Mouse (Mus musculus): ENCODE results near the gene Atpaf1. TPM values are rescaled to one million over a fixed set of nuclear protein-coding genes. Genes with fewer than 3 reads are reported as not detected.

The Atpaf1 gene
- polyA plus RNA-seq, 1 experiment from 2014 or later = 54.0 TPM

GRCm38 (mm10) chr4:115851569-115851968 is 67.0 kb downstream of the Atpaf1 start:
- no peaks in the 10 kb centered on the region for H3K9me3 ChIP-seq (replicated peaks; ENCODE audit: control insufficient read depth, low read length)
- H3K4me2 ChIP-seq (ENCODE audit: low read depth, low read length) = no peak overlapping the region
- H3K27ac ChIP-seq (replicated peaks; ENCODE audit: low read depth, low read length) = no peak overlapping the region
- ATAC-seq (replicated peaks; ENCODE audit: insufficient number of reproducible peaks, low FRiP score, low TSS enrichment, low read depth) = no peak
- WGBS = 69% methylated on average over 6 of the region's 6 CpGs
- no peak for DNase-seq (ENCODE audit: low spot score)
- no peak overlapping the region for H3K4me3 ChIP-seq (ENCODE audit: low read depth, low read length)
- H3K27me3 ChIP-seq (ENCODE audit: control insufficient read depth, insufficient read depth, low read length) = no peaks in the 10 kb centered on the region
- no peak overlapping the region for H3K9ac ChIP-seq (replicated peaks; ENCODE audit: low read length)
- no peaks in the 10 kb centered on the region for H3K4me1 ChIP-seq (ENCODE audit: control insufficient read depth, insufficient read depth, low read length)
- H3K36me3 ChIP-seq (replicated peaks; ENCODE audit: control insufficient read depth, insufficient read depth, low read depth, low read length) = no peaks in the 10 kb centered on the region

DNA sequence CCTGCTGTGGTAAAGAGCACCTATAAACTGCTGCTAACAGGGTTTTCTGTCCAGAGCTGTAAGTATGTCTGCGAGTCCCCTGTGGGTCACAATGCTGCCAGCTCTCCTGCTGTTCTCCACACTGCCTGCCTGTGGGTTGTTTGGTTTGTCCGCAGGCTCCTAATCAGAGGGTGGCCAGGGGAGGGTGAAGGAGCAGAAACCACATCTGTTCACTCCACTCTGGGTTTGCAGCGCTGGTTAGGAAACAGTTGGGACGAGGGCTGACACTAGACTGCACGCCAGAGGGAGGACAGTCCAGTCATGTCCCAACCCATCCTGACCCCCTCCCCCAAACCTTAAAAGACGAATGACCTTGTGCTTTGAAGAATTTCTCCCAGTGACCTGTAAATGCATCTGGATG is 70.5 kb downstream of the Atpaf1 start:
- Histone ChIP-seq H3K27ac (replicated peaks; ENCODE audit: low read depth, low read length) (no peak overlapping the region), H3K4me2 (ENCODE audit: low read depth, low read length) (no peak overlapping the region), H3K9me3 (replicated peaks; ENCODE audit: control insufficient read depth, low read length) (no peaks in the 10 kb centered on the region), H3K4me1 (ENCODE audit: control insufficient read depth, insufficient read depth, low read length) (no peaks in the 10 kb centered on the region), H3K4me3 (ENCODE audit: low read depth, low read length) (no peak overlapping the region), H3K27me3 (ENCODE audit: control insufficient read depth, insufficient read depth, low read length) (no peaks in the 10 kb centered on the region), H3K9ac (replicated peaks; ENCODE audit: low read length) (no peak overlapping the region), H3K36me3 (replicated peaks; ENCODE audit: control insufficient read depth, insufficient read depth, low read depth, low read length) (no peaks in the 10 kb centered on the region)
- DNase-seq (ENCODE audit: low spot score) (no peak), ATAC-seq (replicated peaks; ENCODE audit: insufficient number of reproducible peaks, low FRiP score, low TSS enrichment, low read depth) (no peak)
- WGBS = 49% methylated on average over 6 of the region's 6 CpGs

DNA sequence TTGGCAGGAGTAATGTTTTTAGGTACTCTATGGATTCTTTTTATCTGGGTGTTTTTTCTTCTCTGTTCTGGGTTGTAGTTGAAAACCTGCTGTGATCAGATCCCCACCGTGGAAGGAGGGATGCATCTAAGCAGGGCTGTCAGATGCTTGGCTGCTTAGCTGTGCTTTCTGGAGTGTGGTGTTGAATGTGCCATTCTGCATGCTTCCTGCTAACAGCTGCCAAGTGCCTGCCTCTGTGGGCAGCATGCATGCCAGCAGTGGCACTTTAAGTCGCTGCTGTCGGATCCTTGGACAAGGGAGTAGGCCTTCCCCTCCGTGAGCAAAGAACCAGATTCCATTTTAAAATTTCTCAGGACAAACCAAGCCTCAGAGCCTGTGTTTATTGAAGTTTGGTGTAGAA is 71.0 kb downstream of the Atpaf1 start:
- Histone ChIP-seq H3K27ac (replicated peaks; ENCODE audit: low read depth, low read length) (no peak overlapping the region), H3K9ac (replicated peaks; ENCODE audit: low read length) (no peak overlapping the region), H3K4me2 (ENCODE audit: low read depth, low read length) (no peak overlapping the region), H3K4me3 (ENCODE audit: low read depth, low read length) (no peak overlapping the region), H3K4me1 (ENCODE audit: control insufficient read depth, insufficient read depth, low read length) (no peaks in the 10 kb centered on the region), H3K36me3 (replicated peaks; ENCODE audit: control insufficient read depth, insufficient read depth, low read depth, low read length) (no peaks in the 10 kb centered on the region), H3K27me3 (ENCODE audit: control insufficient read depth, insufficient read depth, low read length) (no peaks in the 10 kb centered on the region), H3K9me3 (replicated peaks; ENCODE audit: control insufficient read depth, low read length) (no peaks in the 10 kb centered on the region)
- no peak for ATAC-seq (replicated peaks; ENCODE audit: insufficient number of reproducible peaks, low FRiP score, low TSS enrichment, low read depth)
- WGBS = 76% methylated on average over 4 of the region's 4 CpGs
- DNase-seq (ENCODE audit: low spot score) = no peak

DNA sequence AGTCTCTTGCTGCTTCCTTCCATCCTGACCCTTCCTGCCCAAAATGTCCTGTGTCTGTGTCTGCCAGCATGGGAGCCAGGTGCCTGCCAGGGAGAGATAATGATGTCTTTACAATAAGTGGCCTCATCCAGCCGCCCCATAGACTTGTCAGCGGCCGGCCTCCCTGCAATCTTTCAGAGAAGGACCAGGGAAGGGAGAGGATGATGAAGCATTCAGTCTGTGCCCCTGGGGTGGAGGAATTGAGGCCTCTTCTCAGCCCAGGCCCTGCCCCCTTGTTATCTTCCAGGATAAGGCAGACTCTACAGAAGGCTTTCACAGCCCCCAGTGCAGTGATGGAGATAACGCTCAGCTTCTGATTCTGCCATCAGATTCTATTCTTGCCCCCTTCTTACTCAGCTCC is 71.7 kb downstream of the Atpaf1 start:
- no peak overlapping the region for H3K9ac ChIP-seq (replicated peaks; ENCODE audit: low read length)
- no peak overlapping the region for H3K4me2 ChIP-seq (ENCODE audit: low read depth, low read length)
- 56% methylated on average over 4 of the region's 4 CpGs for WGBS
- no peaks in the 10 kb centered on the region for H3K27me3 ChIP-seq (ENCODE audit: control insufficient read depth, insufficient read depth, low read length)
- DNase-seq (ENCODE audit: low spot score) (no peak), ATAC-seq (replicated peaks; ENCODE audit: insufficient number of reproducible peaks, low FRiP score, low TSS enrichment, low read depth) (no peak)
- H3K9me3 ChIP-seq (replicated peaks; ENCODE audit: control insufficient read depth, low read length) = no peaks in the 10 kb centered on the region
- H3K4me1 ChIP-seq (ENCODE audit: control insufficient read depth, insufficient read depth, low read length) = no peaks in the 10 kb centered on the region
- H3K4me3 ChIP-seq (ENCODE audit: low read depth, low read length) = no peak overlapping the region
- H3K36me3 ChIP-seq (replicated peaks; ENCODE audit: control insufficient read depth, insufficient read depth, low read depth, low read length) = no peaks in the 10 kb centered on the region
- H3K27ac ChIP-seq (replicated peaks; ENCODE audit: low read depth, low read length) = no peak overlapping the region

- Histone ChIP-seq H3K4me2 (ENCODE audit: low read depth, low read length) (no peak overlapping the region), H3K36me3 (replicated peaks; ENCODE audit: control insufficient read depth, insufficient read depth, low read depth, low read length) (no peaks in the 10 kb centered on the region), H3K4me3 (ENCODE audit: low read depth, low read length) (no peak overlapping the region), H3K9me3 (replicated peaks; ENCODE audit: control insufficient read depth, low read length) (no peaks in the 10 kb centered on the region), H3K9ac (replicated peaks; ENCODE audit: low read length) (no peak overlapping the region), H3K27me3 (ENCODE audit: control insufficient read depth, insufficient read depth, low read length) (no peaks in the 10 kb centered on the region), H3K4me1 (ENCODE audit: control insufficient read depth, insufficient read depth, low read length) (no peaks in the 10 kb centered on the region), H3K27ac (replicated peaks; ENCODE audit: low read depth, low read length) (no peak overlapping the region)
- ATAC-seq (replicated peaks; ENCODE audit: insufficient number of reproducible peaks, low FRiP score, low TSS enrichment, low read depth) (no peak), DNase-seq (ENCODE audit: low spot score) (no peak)
- 81% methylated on average over 9 of the region's 9 CpGs for WGBS
These were observed 72.8 kb downstream of the Atpaf1 start for GRCm38 (mm10) chr4:115857293-115857883.

GRCm38 (mm10) chr4:115863352-115863751 is 78.7 kb downstream of the Atpaf1 start:
- 67% methylated on average over 7 of the region's 7 CpGs for WGBS
- no peak overlapping the region for H3K4me2 ChIP-seq (ENCODE audit: low read depth, low read length)
- ATAC-seq (replicated peaks; ENCODE audit: insufficient number of reproducible peaks, low FRiP score, low TSS enrichment, low read depth) (no peak), DNase-seq (ENCODE audit: low spot score) (no peak)
- no peak overlapping the region for H3K27ac ChIP-seq (replicated peaks; ENCODE audit: low read depth, low read length)
- no peaks in the 10 kb centered on the region for H3K36me3 ChIP-seq (replicated peaks; ENCODE audit: control insufficient read depth, insufficient read depth, low read depth, low read length)
- H3K4me1 ChIP-seq (ENCODE audit: control insufficient read depth, insufficient read depth, low read length) = no peaks in the 10 kb centered on the region
- H3K9me3 ChIP-seq (replicated peaks; ENCODE audit: control insufficient read depth, low read length) = no peaks in the 10 kb centered on the region
- no peaks in the 10 kb centered on the region for H3K27me3 ChIP-seq (ENCODE audit: control insufficient read depth, insufficient read depth, low read length)
- no peak overlapping the region for H3K4me3 ChIP-seq (ENCODE audit: low read depth, low read length)
- H3K9ac ChIP-seq (replicated peaks; ENCODE audit: low read length) = no peak overlapping the region

DNA sequence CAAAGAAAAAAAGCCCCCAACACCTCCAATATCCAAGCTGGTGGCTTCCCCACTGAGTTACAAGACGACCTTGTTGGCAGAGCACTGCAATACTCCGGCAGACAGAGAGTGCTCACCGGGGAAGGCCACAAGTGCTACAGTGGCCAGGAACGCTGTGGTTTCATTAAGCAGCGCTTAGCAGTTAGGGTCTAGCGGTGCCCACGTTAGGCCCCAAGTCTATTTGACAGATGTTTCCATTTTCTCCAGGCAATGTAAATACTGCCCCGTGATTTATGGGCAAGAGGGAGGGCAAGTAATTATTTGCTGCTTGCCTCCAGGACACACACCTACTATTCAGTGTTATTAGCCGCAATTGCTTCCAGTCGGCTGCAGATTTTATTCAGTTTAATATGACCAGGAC is 79.3 kb downstream of the Atpaf1 start:
- Histone ChIP-seq H3K4me3 (ENCODE audit: low read depth, low read length) (no peak overlapping the region), H3K27ac (replicated peaks; ENCODE audit: low read depth, low read length) (no peak overlapping the region), H3K27me3 (ENCODE audit: control insufficient read depth, insufficient read depth, low read length) (no peaks in the 10 kb centered on the region), H3K4me2 (ENCODE audit: low read depth, low read length) (no peak overlapping the region), H3K9ac (replicated peaks; ENCODE audit: low read length) (no peak overlapping the region), H3K9me3 (replicated peaks; ENCODE audit: control insufficient read depth, low read length) (no peaks in the 10 kb centered on the region), H3K36me3 (replicated peaks; ENCODE audit: control insufficient read depth, insufficient read depth, low read depth, low read length) (no peaks in the 10 kb centered on the region), H3K4me1 (ENCODE audit: control insufficient read depth, insufficient read depth, low read length) (no peaks in the 10 kb centered on the region)
- ATAC-seq (replicated peaks; ENCODE audit: insufficient number of reproducible peaks, low FRiP score, low TSS enrichment, low read depth) (no peak), DNase-seq (ENCODE audit: low spot score) (peak; percentile 48)
- 40% methylated on average over 10 of the region's 10 CpGs for WGBS
